In genomic region chr8:124192976-124193375, GRCm38 (mm10) we compare ENCODE assay signal across 9 mouse cellular contexts. TPM values are rescaled to one million over a fixed set of nuclear protein-coding genes. Genes with fewer than 3 reads are reported as not detected.
DNase-seq lines count a peak whose midpoint lies in the region; ATAC-seq and TF ChIP-seq lines count a peak whose summit lies in the region.
"Had no signal": no experiment of that assay in that cellular context is flagged by ENCODE, and none has a peak within 500 bp of the region (broad histone marks: within the 10 kb centered on the region; RNA-seq: fewer than 3 reads in every experiment).

No protein-coding gene starts in this region.

- no peaks in the 10 kb centered on the region for H3K27me3 ChIP-seq in lung, postnatal 0 days (replicated peaks; ENCODE audit: insufficient read depth, low read length)
- no peaks in the 10 kb centered on the region for H3K27me3 ChIP-seq in hindbrain, embryonic 12.5 days

- H3K27ac ChIP-seq in lung, postnatal 0 days (ENCODE audit: low read length) = no peak overlapping the region
- H3K27ac ChIP-seq in hindbrain, embryonic 12.5 days = no peak overlapping the region

- H3K9ac ChIP-seq in lung, postnatal 0 days (replicated peaks; ENCODE audit: low read depth) = no peak overlapping the region
- H3K9ac ChIP-seq in hindbrain, embryonic 12.5 days = no peak overlapping the region
- H3K9ac ChIP-seq: liver, postnatal 0 days had no signal

- peak; percentile 37 for ATAC-seq in lung, postnatal 0 days
- no peak for ATAC-seq in granulocyte monocyte progenitor cell, adult 5-6 weeks (replicated peaks; ENCODE audit: poor library complexity, severe bottlenecking)
- ATAC-seq in hindbrain, embryonic 12.5 days (ENCODE audit: low FRiP score) = no peak
- no peak for ATAC-seq in megakaryocyte progenitor cell, adult 5-6 weeks (replicated peaks; ENCODE audit: poor library complexity)
- ATAC-seq: liver, postnatal 0 days had no signal

- WGBS in lung, postnatal 0 days = 53% methylated on average over 10 of the region's 10 CpGs
- WGBS in hindbrain, embryonic 12.5 days = 82% methylated on average over 10 of the region's 10 CpGs

- H3K4me3 ChIP-seq in lung, postnatal 0 days (ENCODE audit: low read depth, low read length) = no peak overlapping the region
- no peak overlapping the region for H3K4me3 ChIP-seq in hindbrain, embryonic 12.5 days

- peak; percentile 21 for DNase-seq in kidney, postnatal 14 days
- DNase-seq in kidney, adult 11 months = no peak
- peak; percentile 81 for DNase-seq in adrenal gland, adult 8-10 months
- peak; percentile 74 for DNase-seq in heart, adult 8-10 months (ENCODE audit: low spot score)
- DNase-seq in lung, postnatal 0 days (ENCODE audit: low spot score) = peak; percentile 82
- DNase-seq: liver, postnatal 0 days had no signal

- no peak overlapping the region for H3K4me2 ChIP-seq in lung, postnatal 0 days (replicated peaks; ENCODE audit: low read depth, low read length)
- no peak overlapping the region for H3K4me2 ChIP-seq in hindbrain, embryonic 12.5 days (replicated peaks)

- peak; percentile 16; the same call in 1 of the 2 replicates for TF ChIP-seq EP300 in lung, postnatal 0 days (IDR thresholded peaks at IDR 0.05)

- H3K4me1 ChIP-seq in lung, postnatal 0 days (ENCODE audit: insufficient read depth, low read depth, low read length) = peaks cover 6% of the 10 kb centered on the region; the same call in 1 of the 2 replicates
- H3K4me1 ChIP-seq in hindbrain, embryonic 12.5 days = 0 out of 2 replicates have a peak, but pooled peaks cover 4% of the 10 kb centered on the region

- no peak for TF ChIP-seq CTCF in lung, postnatal 0 days (IDR thresholded peaks at IDR 0.05)

- H3K36me3 ChIP-seq in lung, postnatal 0 days (ENCODE audit: insufficient read depth, low read length) = no peaks in the 10 kb centered on the region
- no peaks in the 10 kb centered on the region for H3K36me3 ChIP-seq in hindbrain, embryonic 12.5 days

- H3K9me3 ChIP-seq in lung, postnatal 0 days (ENCODE audit: low read length) = no peaks in the 10 kb centered on the region
- H3K9me3 ChIP-seq in hindbrain, embryonic 12.5 days (replicated peaks) = no peaks in the 10 kb centered on the region

RNA-seq across cellular contexts. Expression of gene Galnt2, which starts 38.2 kb away (rescaled TPM):
- 10 to 100 TPM; 47.0 to 66.5 (median 54.4) TPM for total RNA-seq in adrenal gland, adult 8-10 months (2022)
- total RNA-seq in heart, adult 8-10 months (2022) = 10 to 100 TPM; 32.0 to 40.3 (median 33.8) TPM
- 54.3 and 66.2 TPM in 2 replicates for polyA plus RNA-seq in lung, postnatal 0 days (2015; fragmentation: Nextera tagmentation; extraction: Ambion mirVana)
- 25.6 and 48.0 TPM in 2 replicates for total RNA-seq in granulocyte monocyte progenitor cell, adult 5-6 weeks (2014; fragmentation: Nextera tagmentation)
- total RNA-seq in granulocyte monocyte progenitor cell, adult 5-6 weeks (2017) = 20.4 and 32.7 TPM in 2 replicates
- polyA plus RNA-seq in hindbrain, embryonic 12.5 days (2016; fragmentation: Nextera tagmentation; extraction: Ambion mirVana) = 84.8 and 86.1 TPM in 2 replicates
- total RNA-seq in megakaryocyte progenitor cell, adult 5-6 weeks (2015) = 50.8 and 51.2 TPM in 2 replicates
- total RNA-seq in megakaryocyte progenitor cell, adult 5-6 weeks (2017) = 20.9 and 36.1 TPM in 2 replicates
